Mouse (Mus musculus) embryonic facial prominence, embryonic 15.5 days (tissue): ENCODE results near the gene Adcy4. TPM values are rescaled to one million over a fixed set of nuclear protein-coding genes. Genes with fewer than 3 reads are reported as not detected.

ENCODE experiments used
- ATAC-seq: fragments of 200-750 bp; cut with Nextera tagmentation; 2 replicates; pipeline ENCODE4 v1.8.0; 2017; ENCODE audit warnings: low read depth, moderate TSS enrichment; ENCODE audit not compliant: insufficient number of reproducible peaks, low FRiP score, low TSS enrichment
- H3K27ac ChIP-seq: fragments of 300-500 bp; sonication (generic); replicated peaks from 2 replicates; pipeline ENCODE4 v1.5.1; 2015; ENCODE audit warnings: mild to moderate bottlenecking, inconsistent platforms
- H3K27me3 ChIP-seq: fragments of 300-500 bp; sonication (generic); 2 replicates; pipeline ENCODE4 v1.6.1; 2015; ENCODE audit warnings: inconsistent platforms
- H3K36me3 ChIP-seq: fragments of 300-500 bp; sonication (generic); 2 replicates; pipeline ENCODE4 v1.6.1; 2015; ENCODE audit warnings: mild to moderate bottlenecking, inconsistent platforms
- H3K4me1 ChIP-seq: fragments of 300-500 bp; sonication (generic); 2 replicates; pipeline ENCODE4 v1.6.1; 2015; ENCODE audit warnings: inconsistent platforms
- H3K4me2 ChIP-seq: fragments of 300-500 bp; sonication (generic); replicated peaks from 2 replicates; pipeline ENCODE4 v1.6.1; 2015; ENCODE audit warnings: mild to moderate bottlenecking, inconsistent platforms
- H3K4me3 ChIP-seq: fragments of 300-500 bp; sonication (generic); replicated peaks from 2 replicates; pipeline ENCODE4 v1.5.1; 2015; ENCODE audit warnings: mild to moderate bottlenecking, inconsistent platforms
- H3K9ac ChIP-seq: fragments of 300-500 bp; sonication (generic); 2 replicates; pipeline ENCODE4 v1.6.1; 2015; ENCODE audit warnings: inconsistent platforms
- H3K9me3 ChIP-seq: fragments of 300-500 bp; sonication (generic); replicated peaks from 2 replicates; pipeline ENCODE4 v1.6.1; 2016; ENCODE audit warnings: inconsistent platforms
- WGBS: fragments of 180-500 bp; shearing (Covaris S2); methylation state at CpG from one replicate; pipeline ENCODE4 v1.1.7; 2015; 5-methylcytosine and 5-hydroxymethylcytosine counted together
- polyA plus RNA-seq: library from polyadenylated mRNA; unstranded; fragments of >200 nt; fragmentation: Nextera tagmentation; extraction: Ambion mirVana; gene quantifications from 2 replicates; pipeline ENCODE4 v1.2.1, GENCODE M21; 2015

Adcy4 gene
- polyA plus RNA-seq, 1 experiment from 2014 or later: 22.2 TPM

GRCm38 (mm10) chr14:55787731-55788130 lies 3.8 kb upstream of the Adcy4 start:
- H3K9ac ChIP-seq: no peak overlapping the region
- peaks cover 17% of the 10 kb centered on the region for H3K27me3 ChIP-seq

GRCm38 (mm10) chr14:55785195-55785594 lies 1.3 kb upstream of the Adcy4 start:
- no peak overlapping the region for H3K9ac ChIP-seq
- H3K36me3 ChIP-seq: no peaks in the 10 kb centered on the region
- no peak for ATAC-seq
- H3K9me3 ChIP-seq: no peaks in the 10 kb centered on the region
- H3K4me2 ChIP-seq: no peak overlapping the region
- 34% methylated on average over 6 of the region's 6 CpGs for WGBS
- H3K4me1 ChIP-seq: peaks cover 41% of the 10 kb centered on the region
- no peak overlapping the region for H3K4me3 ChIP-seq
- no peak overlapping the region for H3K27ac ChIP-seq
- H3K27me3 ChIP-seq: peaks cover 26% of the 10 kb centered on the region

More at GRCm38 (mm10) chr14:55787731-55788130, 3.8 kb upstream of the Adcy4 start:
- no peak for ATAC-seq
- 40% methylated on average over 11 of the region's 11 CpGs for WGBS
- Histone ChIP-seq H3K9me3 (no peaks in the 10 kb centered on the region), H3K4me1 (peaks cover 21% of the 10 kb centered on the region), H3K4me2 (peak overlapping the region; percentile 80), H3K4me3 (peak overlapping the region; percentile 49), H3K36me3 (no peaks in the 10 kb centered on the region), H3K27ac (no peak overlapping the region)

- H3K4me3 ChIP-seq: peak overlapping the region; percentile 48
- H3K4me1 ChIP-seq: peaks cover 38% of the 10 kb centered on the region
- ATAC-seq: peak; percentile 76
- H3K4me2 ChIP-seq: peak overlapping the region; percentile 76
- H3K27ac ChIP-seq: peak overlapping the region; percentile 88
- H3K27me3 ChIP-seq: peaks cover 26% of the 10 kb centered on the region
- peak overlapping the region; percentile 35 for H3K9ac ChIP-seq
- no peaks in the 10 kb centered on the region for H3K9me3 ChIP-seq
- peaks cover under 1% of the 10 kb centered on the region; the same call in 1 of the 2 replicates for H3K36me3 ChIP-seq
- WGBS: 1% methylated on average over 31 of the region's 31 CpGs
Observed at GRCm38 (mm10) chr14:55783171-55783957, 531 bp downstream of the Adcy4 start.

- Histone ChIP-seq H3K27me3 (0 out of 2 replicates have a peak, but pooled peaks cover 19% of the 10 kb centered on the region), H3K9ac (0 out of 2 replicates have a peak overlapping the region, but pooled peaks have one; percentile 4), H3K27ac (peak overlapping the region; percentile 88), H3K36me3 (peaks cover 8% of the 10 kb centered on the region), H3K4me3 (peak overlapping the region; percentile 48), H3K4me1 (peaks cover 29% of the 10 kb centered on the region), H3K4me2 (peak overlapping the region; percentile 76), H3K9me3 (no peaks in the 10 kb centered on the region)
- no peak for ATAC-seq
- 34% methylated on average over 9 of the region's 9 CpGs for WGBS
Observed at GRCm38 (mm10) chr14:55782361-55782960, 1.4 kb downstream of the Adcy4 start.

- WGBS: 11% methylated on average over 14 of the region's 14 CpGs
- Histone ChIP-seq H3K27ac (no peak overlapping the region; the same call in 1 of the 2 replicates), H3K4me1 (peaks cover 28% of the 10 kb centered on the region), H3K4me2 (peak overlapping the region; percentile 50), H3K4me3 (peak overlapping the region; percentile 48), H3K9me3 (no peaks in the 10 kb centered on the region), H3K9ac (no peak overlapping the region), H3K27me3 (0 out of 2 replicates have a peak, but pooled peaks cover 16% of the 10 kb centered on the region), H3K36me3 (peaks cover 8% of the 10 kb centered on the region)
- peak; percentile 61; the same call in 1 of the 2 replicates for ATAC-seq
Observed at GRCm38 (mm10) chr14:55781310-55781709, 2.6 kb downstream of the Adcy4 start.

GRCm38 (mm10) chr14:55780736-55781135 lies 3.2 kb downstream of the Adcy4 start:
- Histone ChIP-seq H3K27me3 (0 out of 2 replicates have a peak, but pooled peaks cover 16% of the 10 kb centered on the region), H3K4me3 (no peak overlapping the region), H3K27ac (no peak overlapping the region), H3K4me1 (peaks cover 28% of the 10 kb centered on the region), H3K9me3 (no peaks in the 10 kb centered on the region), H3K4me2 (no peak overlapping the region; the same call in 1 of the 2 replicates), H3K9ac (no peak overlapping the region), H3K36me3 (peaks cover 8% of the 10 kb centered on the region)
- no peak for ATAC-seq
- 81% methylated on average over 11 of the region's 11 CpGs for WGBS

GRCm38 (mm10) chr14:55779656-55780055 lies 4.2 kb downstream of the Adcy4 start:
- Histone ChIP-seq H3K4me3 (no peak overlapping the region), H3K27me3 (0 out of 2 replicates have a peak, but pooled peaks cover 13% of the 10 kb centered on the region), H3K9me3 (no peaks in the 10 kb centered on the region), H3K36me3 (peaks cover 17% of the 10 kb centered on the region), H3K9ac (no peak overlapping the region), H3K4me2 (no peak overlapping the region), H3K27ac (no peak overlapping the region), H3K4me1 (peaks cover 28% of the 10 kb centered on the region)
- ATAC-seq: no peak
- WGBS: 59% methylated on average over 16 of the region's 16 CpGs

- Histone ChIP-seq H3K9me3 (no peaks in the 10 kb centered on the region), H3K27me3 (0 out of 2 replicates have a peak, but pooled peaks cover 10% of the 10 kb centered on the region), H3K27ac (no peak overlapping the region), H3K36me3 (peaks cover 19% of the 10 kb centered on the region), H3K4me3 (no peak overlapping the region), H3K9ac (no peak overlapping the region), H3K4me2 (no peak overlapping the region), H3K4me1 (peaks cover 25% of the 10 kb centered on the region)
- ATAC-seq: no peak
- whole genome bisulfite sequencing: 88% methylated on average over 15 of the region's 15 CpGs
Observed at GRCm38 (mm10) chr14:55778686-55779085, 5.2 kb downstream of the Adcy4 start.

- no peak overlapping the region for H3K4me2 ChIP-seq
- no peaks in the 10 kb centered on the region for H3K9me3 ChIP-seq
- ATAC-seq: no peak
- no peak overlapping the region for H3K9ac ChIP-seq
- 0 out of 2 replicates have a peak, but pooled peaks cover 9% of the 10 kb centered on the region for H3K27me3 ChIP-seq
- H3K27ac ChIP-seq: no peak overlapping the region
- WGBS: 84% methylated on average over 11 of the region's 11 CpGs
- H3K36me3 ChIP-seq: peaks cover 19% of the 10 kb centered on the region
- H3K4me1 ChIP-seq: peaks cover 20% of the 10 kb centered on the region
- no peak overlapping the region for H3K4me3 ChIP-seq
Observed at GRCm38 (mm10) chr14:55777806-55778205, 6.1 kb downstream of the Adcy4 start.

- Histone ChIP-seq H3K4me1 (peaks cover 16% of the 10 kb centered on the region), H3K36me3 (peaks cover 19% of the 10 kb centered on the region), H3K4me2 (no peak overlapping the region), H3K9me3 (no peaks in the 10 kb centered on the region), H3K27ac (no peak overlapping the region), H3K27me3 (0 out of 2 replicates have a peak, but pooled peaks cover 5% of the 10 kb centered on the region), H3K4me3 (no peak overlapping the region), H3K9ac (no peak overlapping the region)
- ATAC-seq: no peak
- 37% methylated on average over 3 of the region's 3 CpGs for WGBS
Observed at GRCm38 (mm10) chr14:55777176-55777575, 6.7 kb downstream of the Adcy4 start.

GRCm38 (mm10) chr14:55776711-55777110 lies 7.2 kb downstream of the Adcy4 start:
- H3K4me1 ChIP-seq: peaks cover 11% of the 10 kb centered on the region
- no peak overlapping the region for H3K4me2 ChIP-seq
- peaks cover 19% of the 10 kb centered on the region for H3K36me3 ChIP-seq
- no peak overlapping the region for H3K27ac ChIP-seq
- H3K27me3 ChIP-seq: peaks cover 6% of the 10 kb centered on the region; the same call in 1 of the 2 replicates
- no peak for ATAC-seq
- WGBS: 61% methylated on average over 7 of the region's 7 CpGs
- H3K4me3 ChIP-seq: no peak overlapping the region
- H3K9ac ChIP-seq: no peak overlapping the region
- H3K9me3 ChIP-seq: no peaks in the 10 kb centered on the region
